Mouse (Mus musculus) embryonic facial prominence, embryonic 15.5 days (tissue): ENCODE measurements around the gene Pomgnt2. TPM values are rescaled to one million over a fixed set of nuclear protein-coding genes. Genes with fewer than 3 reads are reported as not detected.

Source experiments
- ATAC-seq: fragments of 200-750 bp; cut with Nextera tagmentation; 2 replicates; pipeline ENCODE4 v1.8.0; 2017; ENCODE audit warnings: low read depth, moderate TSS enrichment; ENCODE audit not compliant: insufficient number of reproducible peaks, low FRiP score, low TSS enrichment
- H3K27ac ChIP-seq: fragments of 300-500 bp; sonication (generic); replicated peaks from 2 replicates; pipeline ENCODE4 v1.5.1; 2015; ENCODE audit warnings: mild to moderate bottlenecking, inconsistent platforms
- H3K27me3 ChIP-seq: fragments of 300-500 bp; sonication (generic); 2 replicates; pipeline ENCODE4 v1.6.1; 2015; ENCODE audit warnings: inconsistent platforms
- H3K36me3 ChIP-seq: fragments of 300-500 bp; sonication (generic); 2 replicates; pipeline ENCODE4 v1.6.1; 2015; ENCODE audit warnings: mild to moderate bottlenecking, inconsistent platforms
- H3K4me1 ChIP-seq: fragments of 300-500 bp; sonication (generic); 2 replicates; pipeline ENCODE4 v1.6.1; 2015; ENCODE audit warnings: inconsistent platforms
- H3K4me2 ChIP-seq: fragments of 300-500 bp; sonication (generic); replicated peaks from 2 replicates; pipeline ENCODE4 v1.6.1; 2015; ENCODE audit warnings: mild to moderate bottlenecking, inconsistent platforms
- H3K4me3 ChIP-seq: fragments of 300-500 bp; sonication (generic); replicated peaks from 2 replicates; pipeline ENCODE4 v1.5.1; 2015; ENCODE audit warnings: mild to moderate bottlenecking, inconsistent platforms
- H3K9ac ChIP-seq: fragments of 300-500 bp; sonication (generic); 2 replicates; pipeline ENCODE4 v1.6.1; 2015; ENCODE audit warnings: inconsistent platforms
- H3K9me3 ChIP-seq: fragments of 300-500 bp; sonication (generic); replicated peaks from 2 replicates; pipeline ENCODE4 v1.6.1; 2016; ENCODE audit warnings: inconsistent platforms
- WGBS: fragments of 180-500 bp; shearing (Covaris S2); methylation state at CpG from one replicate; pipeline ENCODE4 v1.1.7; 2015; 5-methylcytosine and 5-hydroxymethylcytosine counted together
- polyA plus RNA-seq: library from polyadenylated mRNA; unstranded; fragments of >200 nt; fragmentation: Nextera tagmentation; extraction: Ambion mirVana; gene quantifications from 2 replicates; pipeline ENCODE4 v1.2.1, GENCODE M21; 2015

Gene Pomgnt2
- polyA plus RNA-seq, 1 experiment from 2014 or later: 18.4 TPM

- ATAC-seq: no peak
Observed at GRCm38 (mm10) chr9:121968258-121968657, 28.7 kb downstream of the Pomgnt2 start.

GRCm38 (mm10) chr9:121964941-121965340 lies 32.0 kb downstream of the Pomgnt2 start:
- Histone ChIP-seq H3K9ac (no peak overlapping the region), H3K4me1 (peaks cover 7% of the 10 kb centered on the region), H3K9me3 (no peaks in the 10 kb centered on the region), H3K36me3 (no peaks in the 10 kb centered on the region), H3K4me3 (no peak overlapping the region), H3K27ac (no peak overlapping the region), H3K27me3 (no peaks in the 10 kb centered on the region), H3K4me2 (no peak overlapping the region)
- no peak for ATAC-seq
- WGBS: 89% methylated on average over 7 of the region's 7 CpGs

More at GRCm38 (mm10) chr9:121968258-121968657, 28.7 kb downstream of the Pomgnt2 start:
- Histone ChIP-seq H3K27ac (no peak overlapping the region), H3K4me2 (no peak overlapping the region), H3K36me3 (no peaks in the 10 kb centered on the region), H3K4me3 (no peak overlapping the region), H3K9ac (no peak overlapping the region), H3K4me1 (peaks cover 11% of the 10 kb centered on the region; the same call in 1 of the 2 replicates), H3K27me3 (no peaks in the 10 kb centered on the region), H3K9me3 (no peaks in the 10 kb centered on the region)
- 83% methylated on average over 5 of the region's 5 CpGs for WGBS

- H3K27me3 ChIP-seq: no peaks in the 10 kb centered on the region
- no peaks in the 10 kb centered on the region for H3K36me3 ChIP-seq
- H3K4me1 ChIP-seq: peaks cover 11% of the 10 kb centered on the region
- WGBS: 20% methylated on average over 7 of the region's 7 CpGs
- H3K9ac ChIP-seq: no peak overlapping the region
- no peaks in the 10 kb centered on the region for H3K9me3 ChIP-seq
- H3K4me2 ChIP-seq: no peak overlapping the region
- peak; percentile 47; the same call in 1 of the 2 replicates for ATAC-seq
- peak overlapping the region; percentile 36; the same call in 1 of the 2 replicates for H3K27ac ChIP-seq
- no peak overlapping the region for H3K4me3 ChIP-seq
Observed at GRCm38 (mm10) chr9:121959966-121960635, 36.8 kb downstream of the Pomgnt2 start.

GRCm38 (mm10) chr9:121952596-121952995 lies 44.3 kb downstream of the Pomgnt2 start:
- no peaks in the 10 kb centered on the region for H3K36me3 ChIP-seq
- H3K4me1 ChIP-seq: peaks cover 26% of the 10 kb centered on the region
- H3K27me3 ChIP-seq: no peaks in the 10 kb centered on the region
- no peak for ATAC-seq
- H3K27ac ChIP-seq: no peak overlapping the region
- H3K4me2 ChIP-seq: no peak overlapping the region
- H3K9ac ChIP-seq: no peak overlapping the region
- H3K9me3 ChIP-seq: no peaks in the 10 kb centered on the region
- 75% methylated on average over 6 of the region's 6 CpGs for WGBS
- no peak overlapping the region for H3K4me3 ChIP-seq

- peak overlapping the region; percentile 34 for H3K4me3 ChIP-seq
- no peaks in the 10 kb centered on the region for H3K36me3 ChIP-seq
- peak overlapping the region; percentile 47 for H3K4me2 ChIP-seq
- ATAC-seq: peak; percentile 13; the same call in 1 of the 2 replicates
- 38% methylated on average over 4 of the region's 4 CpGs for WGBS
- no peaks in the 10 kb centered on the region for H3K27me3 ChIP-seq
- peak overlapping the region; percentile 76 for H3K27ac ChIP-seq
- peaks cover 26% of the 10 kb centered on the region for H3K4me1 ChIP-seq
- no peaks in the 10 kb centered on the region for H3K9me3 ChIP-seq
- no peak overlapping the region for H3K9ac ChIP-seq
Observed at GRCm38 (mm10) chr9:121951114-121951423, 45.8 kb downstream of the Pomgnt2 start.

- no peak within 1 kb of the TSS for H3K9ac ChIP-seq
- H3K27me3 ChIP-seq: no peaks in the 10 kb centered on the region
- H3K9me3 ChIP-seq: no peaks in the 10 kb centered on the region
- peak within 1 kb of the TSS; percentile 76 for H3K27ac ChIP-seq
- 6% methylated on average over 14 of the region's 14 CpGs for WGBS
- peak; percentile 92 for ATAC-seq
- peak within 1 kb of the TSS; percentile 47 for H3K4me2 ChIP-seq
- H3K36me3 ChIP-seq: no peaks in the 10 kb centered on the region
- peaks cover 26% of the 10 kb centered on the region for H3K4me1 ChIP-seq
- peak within 1 kb of the TSS; percentile 34 for H3K4me3 ChIP-seq
Observed at GRCm38 (mm10) chr9:121950418-121951113, 46.3 kb downstream of the Pomgnt2 start, which contains the start of gene Fam198a. TSS of gene Fam198a (plus strand) at chr9:121950988.

GRCm38 (mm10) chr9:121948431-121948830 lies 48.5 kb downstream of the Pomgnt2 start:
- ATAC-seq: no peak
- no peaks in the 10 kb centered on the region for H3K9me3 ChIP-seq
- H3K4me3 ChIP-seq: no peak overlapping the region
- 73% methylated on average over 4 of the region's 4 CpGs for WGBS
- H3K36me3 ChIP-seq: no peaks in the 10 kb centered on the region
- no peak overlapping the region for H3K9ac ChIP-seq
- H3K27me3 ChIP-seq: no peaks in the 10 kb centered on the region
- H3K4me1 ChIP-seq: peaks cover 26% of the 10 kb centered on the region
- no peak overlapping the region for H3K27ac ChIP-seq
- H3K4me2 ChIP-seq: no peak overlapping the region

- Histone ChIP-seq H3K4me3 (no peak overlapping the region), H3K4me2 (no peak overlapping the region), H3K4me1 (peaks cover 23% of the 10 kb centered on the region), H3K27me3 (no peaks in the 10 kb centered on the region), H3K9me3 (no peaks in the 10 kb centered on the region), H3K27ac (no peak overlapping the region), H3K9ac (no peak overlapping the region), H3K36me3 (no peaks in the 10 kb centered on the region)
- WGBS: 2% methylated on average over 4 of the region's 4 CpGs
- no peak; the same call in 1 of the 2 replicates for ATAC-seq
Observed at GRCm38 (mm10) chr9:121947784-121948183, 49.1 kb downstream of the Pomgnt2 start.

GRCm38 (mm10) chr9:121943628-121944027 lies 53.3 kb downstream of the Pomgnt2 start:
- no peaks in the 10 kb centered on the region for H3K9me3 ChIP-seq
- 75% methylated on average over 3 of the region's 3 CpGs for WGBS
- ATAC-seq: no peak

GRCm38 (mm10) chr9:121943005-121943404 lies 53.9 kb downstream of the Pomgnt2 start:
- 85% methylated on average over 3 of the region's 3 CpGs for WGBS
- Histone ChIP-seq H3K9ac (no peak overlapping the region), H3K4me1 (no peaks in the 10 kb centered on the region), H3K9me3 (no peaks in the 10 kb centered on the region), H3K27ac (no peak overlapping the region), H3K4me3 (no peak overlapping the region), H3K36me3 (no peaks in the 10 kb centered on the region), H3K27me3 (no peaks in the 10 kb centered on the region), H3K4me2 (no peak overlapping the region)
- ATAC-seq: no peak

More at GRCm38 (mm10) chr9:121943628-121944027, 53.3 kb downstream of the Pomgnt2 start:
- Histone ChIP-seq H3K36me3 (no peaks in the 10 kb centered on the region), H3K4me2 (no peak overlapping the region), H3K27me3 (no peaks in the 10 kb centered on the region), H3K4me1 (no peaks in the 10 kb centered on the region), H3K27ac (no peak overlapping the region), H3K9ac (no peak overlapping the region), H3K4me3 (no peak overlapping the region)

GRCm38 (mm10) chr9:121937944-121938355 lies 59.0 kb downstream of the Pomgnt2 start:
- Histone ChIP-seq H3K4me2 (peak overlapping the region; percentile 47), H3K4me1 (no peaks in the 10 kb centered on the region), H3K4me3 (peak overlapping the region; percentile 44), H3K9me3 (no peaks in the 10 kb centered on the region), H3K27me3 (no peaks in the 10 kb centered on the region), H3K27ac (no peak overlapping the region), H3K9ac (0 out of 2 replicates have a peak overlapping the region, but pooled peaks have one; percentile 6), H3K36me3 (no peaks in the 10 kb centered on the region)
- ATAC-seq: no peak
- WGBS: 54% methylated on average over 21 of the region's 21 CpGs
